Mouse (Mus musculus) hindlimb bud, embryonic 11.5 days (tissue): Measurements from ENCODE around the gene Rps6kb1.
A peak's percentile ranks its signal among the peaks of the same experiment; 100 is the strongest.

ENCODE experiments used
- DNase-seq: peaks from one replicate; pipeline ENCODE4 v3.0.0-alpha.2; 2012; ENCODE audit warnings: low read depth, low spot score; ENCODE audit errors: extremely low spot score

Rps6kb1 gene

DNA sequence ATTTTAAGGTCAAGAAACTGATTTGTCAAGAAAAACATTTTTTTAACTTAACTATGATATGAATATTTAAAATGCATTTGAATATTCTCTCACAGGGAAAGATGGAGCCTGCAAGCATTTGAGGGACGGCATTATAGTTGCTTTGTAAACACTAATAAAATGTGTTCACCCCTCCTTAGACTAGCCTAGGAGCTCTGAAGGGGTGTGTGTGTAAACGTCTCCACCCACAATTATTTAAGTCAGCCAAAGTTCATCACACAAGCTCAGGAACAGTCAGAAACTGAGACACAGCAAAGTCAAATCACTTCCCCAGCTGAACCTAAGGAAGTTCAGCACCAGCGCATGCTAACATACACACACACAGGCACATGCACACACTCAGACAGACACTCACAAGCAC is 71.0 kb downstream of the Rps6kb1 start:
- DNase-seq, result no peak

DNA sequence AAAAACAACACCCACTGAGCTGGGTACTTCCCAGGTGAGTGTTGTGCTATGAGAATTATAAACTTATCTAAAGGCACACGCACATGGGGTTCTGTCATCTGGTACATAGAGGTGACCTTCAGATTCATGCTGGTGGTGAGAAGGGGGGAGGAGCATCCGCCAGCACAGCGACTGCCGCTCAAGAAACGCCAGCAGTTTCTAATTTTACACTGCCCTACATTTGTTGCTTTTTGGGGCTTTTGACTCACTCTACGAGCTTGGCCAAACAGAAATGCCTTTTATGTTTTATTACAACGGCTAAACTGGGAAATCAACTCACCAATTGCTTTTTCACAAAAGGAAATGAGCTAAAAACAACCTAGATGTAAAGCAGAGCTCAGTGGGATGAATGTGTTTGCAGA is 71.8 kb downstream of the Rps6kb1 start:
- DNase-seq, result peak; percentile 24

DNA sequence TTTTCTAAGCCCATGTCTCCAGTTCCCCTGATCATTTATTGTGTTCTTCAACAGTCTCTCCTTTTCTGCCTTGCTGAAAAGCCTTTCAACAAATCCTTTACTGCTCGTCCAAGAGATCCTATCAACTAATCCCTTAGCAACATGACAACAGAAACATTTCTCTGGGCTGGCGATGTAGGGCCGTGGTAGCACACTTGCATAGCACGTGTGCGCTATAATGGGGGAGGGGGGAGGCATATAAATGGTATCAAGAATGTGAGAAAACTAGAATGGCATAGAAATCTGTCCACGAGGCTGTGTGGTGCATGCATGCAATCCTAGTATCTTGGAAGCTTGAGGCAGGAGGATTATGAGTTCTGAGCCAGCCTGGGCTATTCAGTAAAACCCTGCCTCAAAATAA is 72.8 kb downstream of the Rps6kb1 start:
- no peak for DNase-seq

DNA sequence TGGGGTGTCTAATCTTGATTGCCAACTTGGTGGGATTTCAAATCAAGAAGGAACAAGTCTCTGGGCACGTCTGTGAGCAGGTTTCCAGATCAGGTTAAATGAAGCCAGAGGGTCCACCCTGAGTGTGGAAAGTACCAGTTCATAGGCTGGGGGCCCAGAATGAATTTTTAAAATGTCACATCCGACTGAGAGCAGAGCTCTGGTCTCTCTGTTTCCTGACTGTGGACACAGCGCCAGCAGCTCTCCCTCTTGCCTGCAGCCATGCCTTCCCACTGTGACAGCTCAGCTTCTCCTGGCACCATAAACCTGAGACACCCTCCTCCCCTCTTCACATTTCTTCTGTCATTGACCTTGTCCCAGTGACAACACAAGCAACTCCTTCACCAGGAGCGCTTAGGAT is 75.6 kb downstream of the Rps6kb1 start:
- DNase-seq, result no peak

DNA sequence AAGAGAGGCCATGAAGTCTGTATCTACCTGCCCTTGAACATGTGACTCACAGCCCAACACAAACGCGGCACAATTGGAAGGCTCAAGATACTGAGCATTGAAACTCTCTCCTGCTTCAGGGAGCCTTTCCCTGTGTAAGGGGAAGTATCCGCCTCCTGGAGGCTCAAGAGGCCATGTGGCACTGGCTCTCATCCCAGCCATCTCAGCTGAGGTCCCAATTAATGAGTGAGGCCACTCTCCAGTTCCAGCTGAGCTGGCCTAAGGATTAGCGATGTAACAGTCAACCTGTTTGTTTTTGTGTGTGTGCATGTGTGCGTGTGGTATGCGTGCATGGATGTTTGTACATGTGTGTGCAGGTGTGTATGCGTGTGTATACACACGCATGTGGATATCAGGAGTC is 76.3 kb downstream of the Rps6kb1 start:
- no peak for DNase-seq

DNA sequence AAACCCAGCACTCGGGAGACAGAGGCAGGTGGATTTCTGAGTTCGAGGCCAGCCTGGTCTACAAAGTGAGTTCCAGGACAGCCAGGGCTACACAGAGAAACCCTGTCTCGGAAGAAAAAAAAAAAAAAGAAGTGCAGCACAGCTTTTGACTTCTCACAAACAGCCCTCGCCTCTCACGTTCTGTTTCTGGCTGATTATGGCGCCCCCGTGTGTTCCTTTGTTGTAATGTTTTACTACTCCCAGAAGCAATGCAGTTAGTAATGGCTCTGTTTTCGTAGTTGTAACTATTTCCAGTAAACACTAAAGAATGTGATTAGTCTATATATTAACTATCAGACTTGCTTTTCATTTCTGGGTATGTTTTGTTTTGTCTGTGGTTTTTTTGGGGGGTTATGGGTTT is 80.3 kb downstream of the Rps6kb1 start:
- DNase-seq, result peak; percentile 60

DNA sequence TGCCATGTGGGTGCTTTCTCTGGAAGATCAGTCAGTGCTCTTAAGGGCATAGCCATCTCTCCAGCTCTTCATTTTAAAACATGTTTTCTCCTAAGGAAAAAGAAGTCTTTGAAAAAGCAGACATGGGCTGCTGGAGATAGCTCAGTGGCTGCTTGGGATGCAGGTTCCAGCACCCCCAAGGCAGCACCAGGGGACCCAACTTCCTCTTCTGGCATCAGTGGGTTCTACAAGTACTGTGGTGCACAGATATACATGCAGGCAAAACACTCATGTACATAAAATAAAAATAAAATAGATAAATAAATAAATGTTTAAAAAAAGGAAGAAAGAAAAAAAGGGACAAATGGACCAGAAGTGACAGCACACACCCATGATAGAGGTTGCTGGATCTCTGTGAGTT is 82.0 kb downstream of the Rps6kb1 start:
- no peak for DNase-seq

DNA sequence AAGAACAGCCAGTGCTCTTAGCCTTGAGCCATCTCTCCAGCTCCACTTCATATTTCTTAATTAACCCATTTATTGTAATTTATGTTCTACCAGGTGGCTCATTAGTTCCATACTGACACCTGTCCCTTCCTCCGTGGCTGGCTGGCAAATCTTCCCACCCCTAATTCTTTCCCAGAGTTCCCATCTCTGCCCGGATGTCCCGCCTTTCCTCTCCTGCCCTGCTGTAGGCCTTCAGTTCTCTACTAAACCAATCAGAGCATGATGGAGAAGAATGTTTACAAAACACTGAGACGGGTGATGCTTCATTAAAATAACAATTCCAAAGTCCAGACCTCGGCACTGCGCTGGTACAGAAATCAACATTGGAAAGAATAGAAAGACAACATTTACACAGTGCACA is 85.7 kb downstream of the Rps6kb1 start:
- no peak for DNase-seq

DNA sequence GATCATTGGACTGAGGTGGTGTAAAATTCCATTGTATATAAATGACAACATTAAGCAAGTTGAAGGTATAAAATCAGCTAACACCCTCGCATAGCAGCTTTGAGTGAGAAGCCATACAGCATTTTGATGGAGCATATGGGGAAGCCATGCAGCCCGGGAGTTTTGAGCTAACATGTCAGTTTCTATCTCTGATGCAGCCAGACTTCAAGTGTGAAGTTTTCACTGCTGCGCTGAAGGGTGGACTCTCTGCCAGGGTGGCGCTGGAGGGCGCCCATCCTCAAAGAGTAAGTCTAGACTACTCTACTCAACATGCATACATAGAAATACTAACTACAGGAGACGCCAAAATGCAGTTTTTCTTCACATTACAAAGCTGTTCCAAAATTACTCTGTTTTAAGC is 87.1 kb downstream of the Rps6kb1 start:
- no peak for DNase-seq

DNA sequence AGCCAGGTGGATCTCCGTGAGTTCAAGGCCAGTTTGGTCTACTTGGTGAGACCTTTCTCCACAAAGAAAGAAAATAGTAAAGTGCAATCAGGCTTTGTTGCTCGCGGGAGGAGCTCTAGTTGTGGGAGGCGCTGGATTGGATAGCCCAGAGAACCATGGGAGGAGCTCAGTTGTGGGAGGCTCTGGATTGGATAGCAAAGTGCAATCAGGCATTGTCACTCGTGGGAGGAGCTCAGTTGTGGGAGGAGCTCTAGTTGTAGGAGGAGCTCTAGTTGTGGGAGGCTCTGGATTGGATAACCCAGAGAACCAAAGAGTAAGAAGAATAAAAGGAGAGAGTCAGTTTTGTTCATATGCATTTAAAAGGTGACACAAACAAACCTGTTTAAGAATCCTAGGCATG is 90.6 kb downstream of the Rps6kb1 start:
- no peak for DNase-seq
